Mouse (Mus musculus): ENCODE data around the gene Lhx5.
A peak's percentile ranks its signal among the peaks of the same experiment; 100 is the strongest.

The Lhx5 gene

GRCm38 (mm10) chr5:120432486-120433015 lies 1.1 kb downstream of the Lhx5 start:
- no peak for DNase-seq (ENCODE audit: low read depth, low spot score)

GRCm38 (mm10) chr5:120433135-120433760 lies 1.7 kb downstream of the Lhx5 start:
- no peak for DNase-seq (ENCODE audit: low read depth, low spot score)

GRCm38 (mm10) chr5:120434231-120434735 lies 2.8 kb downstream of the Lhx5 start:
- no peak for DNase-seq (ENCODE audit: low read depth, low spot score)

- DNase-seq (ENCODE audit: low read depth, low spot score) = no peak
These were observed 3.6 kb downstream of the Lhx5 start for GRCm38 (mm10) chr5:120435006-120435681.

GRCm38 (mm10) chr5:120435731-120436501 lies 4.4 kb downstream of the Lhx5 start:
- DNase-seq (ENCODE audit: low read depth, low spot score) = no peak

- DNase-seq (ENCODE audit: low read depth, low spot score) = no peak
These were observed 5.5 kb downstream of the Lhx5 start for GRCm38 (mm10) chr5:120436885-120437495.

GRCm38 (mm10) chr5:120437539-120437938 lies 6.0 kb downstream of the Lhx5 start:
- no peak for DNase-seq (ENCODE audit: low read depth, low spot score)

GRCm38 (mm10) chr5:120437986-120438385 lies 6.5 kb downstream of the Lhx5 start:
- DNase-seq (ENCODE audit: low read depth, low spot score) = no peak

GRCm38 (mm10) chr5:120438469-120438868 lies 7.0 kb downstream of the Lhx5 start:
- no peak for DNase-seq (ENCODE audit: low read depth, low spot score)

GRCm38 (mm10) chr5:120438991-120439710 lies 7.7 kb downstream of the Lhx5 start:
- no peak for DNase-seq (ENCODE audit: low read depth, low spot score)

GRCm38 (mm10) chr5:120439887-120440670 lies 8.6 kb downstream of the Lhx5 start:
- DNase-seq (ENCODE audit: low read depth, low spot score) = no peak

- DNase-seq (ENCODE audit: low read depth, low spot score) = peak; percentile 92
These were observed 9.2 kb downstream of the Lhx5 start for GRCm38 (mm10) chr5:120440733-120441132.

GRCm38 (mm10) chr5:120447305-120447704 lies 15.8 kb downstream of the Lhx5 start:
- no peak for DNase-seq (ENCODE audit: low read depth, low spot score)

GRCm38 (mm10) chr5:120454756-120455337 lies 23.3 kb downstream of the Lhx5 start:
- DNase-seq (ENCODE audit: low read depth, low spot score) = no peak

- no peak for DNase-seq (ENCODE audit: low read depth, low spot score)
These were observed 24.8 kb downstream of the Lhx5 start for GRCm38 (mm10) chr5:120456253-120456652.

GRCm38 (mm10) chr5:120456841-120457554 lies 25.5 kb downstream of the Lhx5 start:
- DNase-seq (ENCODE audit: low read depth, low spot score) = no peak

GRCm38 (mm10) chr5:120457628-120458027 lies 26.1 kb downstream of the Lhx5 start:
- DNase-seq (ENCODE audit: low read depth, low spot score) = peak; percentile 86

GRCm38 (mm10) chr5:120459133-120459532 lies 27.6 kb downstream of the Lhx5 start:
- no peak for DNase-seq (ENCODE audit: low read depth, low spot score)

- no peak for DNase-seq (ENCODE audit: low read depth, low spot score)
These were observed 30.4 kb downstream of the Lhx5 start for GRCm38 (mm10) chr5:120461902-120462301.

Data from forelimb bud, embryonic 11.5 days (tissue).